Mouse (Mus musculus): ENCODE data around the gene Fbxo9. TPM values are rescaled to one million over a fixed set of nuclear protein-coding genes. Genes with fewer than 3 reads are reported as not detected.
A peak's percentile ranks its signal among the peaks of the same experiment; 100 is the strongest.

Gene Fbxo9
- polyA plus RNA-seq, 1 experiment: 44.7 TPM

- no peak for TF ChIP-seq GATA1 (IDR thresholded peaks at IDR 0.05; ENCODE audit: low read length)
Observed at GRCm38 (mm10) chr9:78115746-78116145, 6.9 kb upstream of the Fbxo9 start.

GRCm38 (mm10) chr9:78113538-78113885, 4.6 kb upstream of the Fbxo9 start:
- TF ChIP-seq GATA1 (IDR thresholded peaks at IDR 0.05; ENCODE audit: low read length): no peak

DNA sequence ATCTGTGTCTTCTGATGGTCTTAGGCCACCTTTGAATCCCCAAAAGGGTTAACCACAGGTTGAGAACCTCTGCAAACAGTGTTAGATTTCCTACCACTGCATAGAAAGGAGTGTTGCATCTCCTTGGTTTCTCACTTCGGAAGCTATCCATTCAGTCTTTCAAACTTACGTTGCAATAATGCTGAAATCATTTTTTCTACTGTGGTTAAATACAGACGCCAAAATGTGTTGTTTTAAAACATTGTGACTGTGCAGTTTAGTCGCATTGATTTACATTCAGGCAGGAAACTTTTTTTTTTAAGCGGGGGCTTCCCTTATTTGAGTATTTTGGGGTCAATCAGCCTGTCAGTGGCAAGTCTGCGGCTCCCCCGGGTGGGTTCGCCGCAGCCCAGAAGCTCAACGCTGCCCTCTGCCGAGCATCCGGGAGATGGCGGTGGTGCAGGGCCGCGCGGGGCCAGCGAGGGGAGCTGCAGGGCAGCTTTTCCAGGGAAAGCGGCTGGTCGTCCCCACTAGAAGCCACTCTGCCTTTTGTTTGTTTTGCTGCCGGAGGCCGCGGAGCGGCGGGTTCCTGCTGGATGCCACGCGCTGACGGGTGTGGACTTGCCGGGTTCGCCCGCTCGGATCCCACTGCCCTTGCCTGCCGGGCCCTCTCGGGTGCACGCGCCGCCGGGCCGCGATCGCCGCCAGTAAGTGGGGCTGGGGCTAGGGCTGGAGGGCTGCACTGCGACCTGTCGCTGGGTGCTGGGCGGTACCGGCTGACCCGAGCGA, 4.1 kb upstream of the Fbxo9 start:
- no peak for TF ChIP-seq GATA1 (IDR thresholded peaks at IDR 0.05; ENCODE audit: low read length)

DNA sequence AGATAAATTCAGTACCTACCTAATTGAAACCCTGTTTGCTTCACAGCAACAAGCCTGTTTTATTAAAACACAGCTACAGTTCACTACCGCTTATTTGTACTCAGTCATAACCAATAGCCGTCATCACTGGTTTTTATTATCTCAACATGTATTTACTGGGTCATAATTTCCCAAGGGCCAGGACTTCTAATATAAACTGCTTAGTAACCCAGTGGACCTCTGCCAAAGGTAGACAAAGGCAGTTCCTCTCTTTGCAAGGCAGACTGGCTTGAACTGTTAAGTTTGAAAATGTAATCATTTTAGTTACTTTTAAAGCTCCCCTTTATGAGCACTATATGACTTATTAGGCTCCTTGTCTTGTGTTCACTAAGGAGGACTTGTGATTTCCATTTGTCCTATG, 2.6 kb upstream of the Fbxo9 start:
- no peak for TF ChIP-seq GATA1 (IDR thresholded peaks at IDR 0.05; ENCODE audit: low read length)

DNA sequence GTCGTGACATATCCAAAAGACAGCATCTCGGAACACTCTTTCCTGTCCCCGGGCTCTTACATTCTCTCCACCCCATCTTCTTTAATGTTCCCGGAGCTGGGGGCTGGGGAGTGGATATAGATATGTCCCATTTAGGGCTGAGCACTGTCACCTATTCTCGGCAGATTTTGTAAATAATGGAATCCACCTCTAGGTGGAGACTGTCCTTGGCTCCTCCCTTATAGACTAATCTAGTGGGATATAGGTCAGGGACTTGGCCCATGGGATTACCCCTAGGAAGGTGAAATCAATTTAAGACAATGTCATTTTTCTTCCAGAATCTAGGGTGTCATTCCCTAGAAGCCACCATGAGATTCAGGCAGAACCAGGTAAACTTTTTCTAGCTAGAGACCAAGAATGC, 791 bp upstream of the Fbxo9 start:
- TF ChIP-seq GATA1 (IDR thresholded peaks at IDR 0.05; ENCODE audit: low read length): no peak

DNA sequence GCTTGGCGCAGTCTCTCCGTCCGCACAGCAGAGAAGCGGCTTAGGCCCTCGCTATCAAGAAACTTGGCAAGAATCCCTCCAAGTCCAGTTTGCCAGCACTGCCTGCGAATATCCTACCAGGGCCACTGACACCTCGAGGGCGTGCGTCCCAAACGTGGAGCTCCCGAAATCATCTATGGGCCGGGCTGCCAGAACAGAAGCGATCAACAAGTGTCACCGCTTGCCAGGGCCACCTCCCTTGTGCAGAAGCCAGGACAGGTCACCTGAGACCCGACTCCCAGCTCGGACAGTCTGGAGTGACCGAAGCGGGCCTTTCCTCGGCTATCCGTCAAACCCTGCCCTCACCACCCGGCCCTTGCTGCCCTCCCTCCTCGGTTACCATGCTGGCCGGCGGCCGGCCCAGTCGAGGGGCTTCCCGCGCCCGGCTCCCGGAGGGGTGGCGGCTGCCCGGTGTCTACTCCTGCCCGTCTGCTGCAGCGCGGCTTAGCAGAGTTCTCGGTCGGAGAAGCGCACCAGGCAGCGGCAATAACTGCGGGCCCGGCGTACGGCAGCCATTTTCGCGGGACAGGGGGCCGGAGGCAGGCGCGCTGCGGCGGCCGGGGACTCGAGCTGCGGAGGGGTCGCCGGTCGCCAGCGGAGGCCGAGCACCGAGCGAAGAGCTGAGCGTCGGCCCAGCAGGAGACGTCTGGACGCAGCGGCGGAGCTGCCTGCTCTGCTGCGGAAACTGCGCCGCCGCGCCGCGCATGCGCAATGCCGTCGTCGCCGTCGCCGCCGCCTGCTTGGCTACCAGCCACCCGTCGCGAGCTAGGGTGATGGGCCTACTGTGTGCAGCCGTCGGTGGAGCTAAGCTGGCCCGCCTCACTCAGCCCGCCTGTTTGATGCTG, 711 bp downstream of the Fbxo9 start:
- TF ChIP-seq GATA1 (IDR thresholded peaks at IDR 0.05; ENCODE audit: low read length): no peak

GRCm38 (mm10) chr9:78107582-78107911, 1.3 kb downstream of the Fbxo9 start:
- TF ChIP-seq GATA1 (IDR thresholded peaks at IDR 0.05; ENCODE audit: low read length): no peak

GRCm38 (mm10) chr9:78106821-78107220, 2.0 kb downstream of the Fbxo9 start:
- no peak for TF ChIP-seq GATA1 (IDR thresholded peaks at IDR 0.05; ENCODE audit: low read length)

DNA sequence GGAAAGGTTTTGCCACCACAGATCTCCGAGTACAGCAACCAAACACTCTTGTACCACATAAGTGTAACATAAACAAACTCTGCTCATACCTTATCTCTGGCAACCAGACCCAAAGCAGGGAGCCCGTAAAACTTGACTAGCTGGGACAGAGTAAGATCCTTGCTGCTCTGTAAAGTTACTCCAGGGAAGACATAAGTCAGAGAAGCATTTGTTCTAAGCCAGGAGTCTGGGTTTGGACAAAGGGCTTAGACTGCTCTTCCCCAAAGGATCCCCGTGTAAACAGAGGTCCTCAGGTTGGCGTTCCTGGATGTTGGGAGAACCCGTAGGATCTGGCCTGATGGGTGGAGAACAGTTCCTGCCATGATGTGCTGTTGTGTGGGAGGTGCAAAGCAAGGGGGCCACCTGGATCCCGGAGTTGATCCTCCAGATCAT, 3.3 kb downstream of the Fbxo9 start:
- peak; percentile 38 for TF ChIP-seq GATA1 (IDR thresholded peaks at IDR 0.05; ENCODE audit: low read length)

DNA sequence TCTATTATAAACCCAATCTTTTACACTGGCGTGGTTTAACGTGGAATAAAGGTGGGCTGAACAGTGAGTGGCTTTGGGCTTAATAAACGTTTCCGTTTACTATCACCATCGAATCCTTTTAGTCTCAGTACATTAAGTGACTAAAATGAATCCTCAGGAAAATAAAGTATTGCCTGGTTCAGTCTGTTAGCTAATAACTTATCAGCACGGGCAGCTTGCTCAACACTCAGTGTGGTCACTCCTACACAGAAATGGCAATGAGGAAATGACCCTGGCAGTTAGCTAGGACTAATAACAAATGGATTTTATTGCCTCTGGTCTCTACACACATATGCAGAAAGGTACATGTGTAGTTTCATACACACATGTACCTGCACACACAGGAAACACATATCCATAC, 3.9 kb downstream of the Fbxo9 start:
- no peak for TF ChIP-seq GATA1 (IDR thresholded peaks at IDR 0.05; ENCODE audit: low read length)

DNA sequence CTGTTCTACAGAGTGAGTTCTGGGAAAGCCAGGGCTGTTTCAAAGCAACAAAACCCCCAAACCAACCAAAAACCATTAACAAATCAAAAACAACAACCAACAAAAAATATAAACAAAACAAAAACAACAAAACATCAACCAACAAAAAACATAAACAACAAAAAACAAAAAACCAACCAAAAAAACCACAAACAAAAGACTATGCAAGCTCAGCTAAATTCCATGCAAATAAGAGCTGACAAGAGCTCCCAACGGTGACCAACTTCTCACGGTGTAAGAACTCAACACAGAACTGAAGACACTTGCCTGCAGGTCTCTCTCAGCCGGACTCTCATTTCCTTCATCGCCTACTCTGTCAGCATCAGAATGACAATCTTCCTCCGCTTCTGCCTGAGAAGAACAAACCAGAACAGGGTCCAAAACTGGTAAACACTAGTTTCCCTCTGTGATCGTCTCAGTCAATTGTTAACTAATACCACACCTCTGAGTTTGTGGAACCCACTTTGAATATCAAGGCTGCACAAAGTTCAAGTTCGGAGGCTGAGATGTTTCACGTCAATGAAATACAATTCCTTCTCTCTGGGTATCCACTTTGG, 4.8 kb downstream of the Fbxo9 start:
- TF ChIP-seq GATA1 (IDR thresholded peaks at IDR 0.05; ENCODE audit: low read length): no peak

- TF ChIP-seq GATA1 (IDR thresholded peaks at IDR 0.05; ENCODE audit: low read length): no peak
Observed at GRCm38 (mm10) chr9:78101431-78101830, 7.4 kb downstream of the Fbxo9 start.

DNA sequence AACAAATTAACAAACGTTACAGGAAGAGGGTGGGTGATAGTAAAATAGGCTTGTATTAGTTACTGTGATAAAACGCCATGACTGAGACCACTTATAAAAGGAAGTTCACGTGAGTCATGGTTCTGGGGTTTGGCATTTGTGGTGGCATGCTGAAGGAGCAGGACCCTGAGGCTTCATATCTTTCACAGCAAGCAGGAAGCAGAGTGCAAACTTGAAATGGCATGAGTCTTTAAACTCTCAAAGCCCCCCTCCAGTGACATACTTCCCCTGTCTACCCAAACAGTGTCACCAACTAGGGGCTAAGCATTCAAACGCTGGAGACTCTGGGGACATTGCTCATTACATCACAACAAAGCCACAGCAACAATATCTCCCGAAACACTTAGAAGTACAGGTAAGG, 7.9 kb downstream of the Fbxo9 start:
- no peak for TF ChIP-seq GATA1 (IDR thresholded peaks at IDR 0.05; ENCODE audit: low read length)

GRCm38 (mm10) chr9:78096376-78096775, 12.5 kb downstream of the Fbxo9 start:
- TF ChIP-seq GATA1 (IDR thresholded peaks at IDR 0.05; ENCODE audit: low read length): no peak

DNA sequence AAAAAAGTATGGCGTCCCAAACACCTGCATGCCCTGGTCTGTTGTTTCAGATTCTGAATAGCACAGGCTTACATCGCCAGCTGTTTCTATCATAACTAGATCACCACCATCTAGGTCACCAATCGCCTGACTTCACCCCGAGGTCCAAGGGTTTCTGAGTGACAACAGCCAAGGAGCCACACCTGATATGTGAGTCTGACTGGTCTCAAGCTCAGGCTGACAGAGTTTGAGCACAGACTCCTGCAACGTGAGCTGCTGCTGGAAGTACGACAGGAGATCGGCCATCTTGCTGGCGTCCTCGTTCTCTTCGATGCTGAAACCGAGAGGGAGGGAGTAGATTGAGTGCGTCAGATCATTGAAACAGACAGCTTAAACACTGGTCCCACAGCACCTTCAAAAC, 13.2 kb downstream of the Fbxo9 start:
- TF ChIP-seq GATA1 (IDR thresholded peaks at IDR 0.05; ENCODE audit: low read length): no peak

DNA sequence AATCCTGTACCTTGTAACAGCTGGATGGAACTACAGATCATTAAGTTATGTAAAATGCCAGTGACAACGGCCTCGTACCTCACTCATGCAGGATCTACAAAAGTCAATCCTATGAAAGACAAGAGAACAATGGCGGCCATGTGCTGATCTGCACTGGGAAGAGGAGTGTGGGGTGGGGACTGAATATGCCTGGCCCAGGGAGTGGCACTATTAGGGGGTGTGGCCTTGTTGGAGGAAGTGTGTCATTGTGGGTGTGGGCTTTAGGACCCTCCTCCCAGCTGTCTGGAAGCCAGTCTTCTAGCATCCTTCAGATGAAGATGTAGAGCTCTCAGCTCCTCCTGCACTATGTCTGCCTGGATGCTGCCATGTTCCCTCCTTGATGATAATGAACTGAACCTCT, 18.3 kb downstream of the Fbxo9 start:
- TF ChIP-seq GATA1 (IDR thresholded peaks at IDR 0.05; ENCODE audit: low read length): no peak

Data from G1E-ER4 (cell line).